Mouse (Mus musculus) stomach, postnatal 0 days (tissue): ENCODE data around the gene Hist1h3e. TPM values are rescaled to one million over a fixed set of nuclear protein-coding genes. Genes with fewer than 3 reads are reported as not detected.

Experiments
- ATAC-seq: fragments of 200-750 bp; cut with Nextera tagmentation; 2 replicates; pipeline ENCODE4 v1.8.0; 2017; ENCODE audit not compliant: low FRiP score, low TSS enrichment
- DNase-seq: peaks from one replicate; pipeline ENCODE4 v3.0.0-alpha.2; 2016; ENCODE audit warnings: low spot score
- H3K27ac ChIP-seq: fragments of 300-500 bp; sonication (generic); replicated peaks from 2 replicates; pipeline ENCODE4 v1.5.1; 2014; ENCODE audit warnings: mild to moderate bottlenecking, control low read depth
- H3K27me3 ChIP-seq: fragments of 300-500 bp; sonication (generic); 2 replicates; pipeline ENCODE4 v1.6.1; 2014; ENCODE audit warnings: low read length; ENCODE audit not compliant: control insufficient read depth, insufficient read depth
- H3K36me3 ChIP-seq: fragments of 300-500 bp; sonication (generic); 2 replicates; pipeline ENCODE4 v1.6.1; 2014; ENCODE audit warnings: low read length, mixed read lengths; ENCODE audit not compliant: control insufficient read depth, insufficient read depth
- H3K4me1 ChIP-seq: fragments of 300-500 bp; sonication (generic); replicated peaks from 2 replicates; pipeline ENCODE4 v1.6.1; 2014; ENCODE audit warnings: antibody characterized with exemption; ENCODE audit not compliant: control insufficient read depth, insufficient read depth
- H3K4me2 ChIP-seq: fragments of 300-500 bp; sonication (generic); replicated peaks from 2 replicates; pipeline ENCODE4 v1.6.1; 2014; ENCODE audit warnings: low read depth, mild to moderate bottlenecking, control low read depth, moderate library complexity
- H3K4me3 ChIP-seq: fragments of 300-500 bp; sonication (generic); 2 replicates; pipeline ENCODE4 v1.5.1; 2014; ENCODE audit warnings: low read depth, low read length, control low read depth
- H3K9ac ChIP-seq: fragments of 300-500 bp; sonication (generic); 2 replicates; pipeline ENCODE4 v1.6.1; 2014; ENCODE audit warnings: mild to moderate bottlenecking, low read length, control low read depth, mixed read lengths
- H3K9me3 ChIP-seq: fragments of 300-500 bp; sonication (generic); 2 replicates; pipeline ENCODE4 v1.6.1; 2016; ENCODE audit warnings: low read length; ENCODE audit not compliant: control insufficient read depth
- CTCF ChIP-seq: IDR thresholded peaks from 2 replicates; pipeline ENCODE4 v1.5.1; 2016; ENCODE audit warnings: antibody characterized with exemption, low read depth, mild to moderate bottlenecking, moderate library complexity
- EP300 ChIP-seq: optimal IDR thresholded peaks from 2 replicates; pipeline ENCODE3; 2016; ENCODE audit warnings: antibody characterized with exemption
- WGBS: fragments of 180-500 bp; shearing (Covaris S2); extraction: QIAGEN DNeasy Blood & Tissue Kit; methylation state at CpG from one replicate; pipeline ENCODE4 v1.1.7; 2014; 5-methylcytosine and 5-hydroxymethylcytosine counted together
- polyA plus RNA-seq: library from polyadenylated mRNA; unstranded; fragments of >200 nt; fragmentation: Nextera tagmentation; extraction: Ambion mirVana; gene quantifications from 2 replicates; pipeline ENCODE4 v1.2.1, GENCODE M21; 2015

Hist1h3e gene
- polyA plus RNA-seq, 1 experiment from 2014 or later, result 3.3 TPM

- H3K27ac ChIP-seq, result peak overlapping the region; percentile 97
- no peaks in the 10 kb centered on the region for H3K27me3 ChIP-seq
- no peak for TF ChIP-seq CTCF
- no peak for TF ChIP-seq EP300
- 0 out of 2 replicates have a peak, but pooled peaks cover 2% of the 10 kb centered on the region for H3K4me1 ChIP-seq
- H3K9ac ChIP-seq, result peak overlapping the region; percentile 76
- WGBS, result under 1% methylated on average over 21 of the region's 21 CpGs
- no peaks in the 10 kb centered on the region for H3K9me3 ChIP-seq
- DNase-seq, result peak; percentile 83
- H3K36me3 ChIP-seq, result no peaks in the 10 kb centered on the region
- ATAC-seq, result peak; percentile 43; the same call in 1 of the 2 replicates
- peak overlapping the region; percentile 57 for H3K4me3 ChIP-seq
- H3K4me2 ChIP-seq, result peak overlapping the region; percentile 80
These were observed 22.9 kb upstream of the Hist1h3e start for GRCm38 (mm10) chr13:23585029-23585441.

GRCm38 (mm10) chr13:23584331-23584730, 22.2 kb upstream of the Hist1h3e start:
- H3K36me3 ChIP-seq, result no peaks in the 10 kb centered on the region
- DNase-seq, result no peak

GRCm38 (mm10) chr13:23583387-23584068, 21.4 kb upstream of the Hist1h3e start:
- no peak for TF ChIP-seq EP300
- TF ChIP-seq CTCF, result no peak
- Histone ChIP-seq H3K9ac (no peak overlapping the region), H3K9me3 (no peaks in the 10 kb centered on the region), H3K27ac (peak overlapping the region; percentile 20; the same call in 1 of the 2 replicates), H3K4me1 (0 out of 2 replicates have a peak, but pooled peaks cover 2% of the 10 kb centered on the region), H3K4me2 (0 out of 2 replicates have a peak overlapping the region, but pooled peaks have one; percentile 9), H3K4me3 (no peak overlapping the region), H3K36me3 (no peaks in the 10 kb centered on the region), H3K27me3 (no peaks in the 10 kb centered on the region)
- DNase-seq (no peak), ATAC-seq (no peak)

More at GRCm38 (mm10) chr13:23584331-23584730, 22.2 kb upstream of the Hist1h3e start:
- Histone ChIP-seq H3K27me3 (no peaks in the 10 kb centered on the region), H3K4me2 (peak overlapping the region; percentile 80), H3K27ac (peak overlapping the region; percentile 97), H3K4me3 (peak overlapping the region; percentile 57), H3K9ac (peak overlapping the region; percentile 76; the same call in 1 of the 2 replicates), H3K9me3 (no peaks in the 10 kb centered on the region), H3K4me1 (0 out of 2 replicates have a peak, but pooled peaks cover 2% of the 10 kb centered on the region)
- TF ChIP-seq EP300, result no peak
- no peak for TF ChIP-seq CTCF
- ATAC-seq, result no peak

- peak overlapping the region; percentile 66 for H3K9ac ChIP-seq
- no peaks in the 10 kb centered on the region for H3K36me3 ChIP-seq
- WGBS, result 13% methylated on average over 6 of the region's 6 CpGs
- TF ChIP-seq EP300 (no peak), CTCF (no peak)
- peak overlapping the region; percentile 65 for H3K27ac ChIP-seq
- DNase-seq, result no peak
- 0 out of 2 replicates have a peak, but pooled peaks cover 2% of the 10 kb centered on the region for H3K4me1 ChIP-seq
- ATAC-seq, result no peak
- H3K4me2 ChIP-seq, result peak overlapping the region; percentile 63
- H3K9me3 ChIP-seq, result no peaks in the 10 kb centered on the region
- H3K4me3 ChIP-seq, result peak overlapping the region; percentile 46
- no peaks in the 10 kb centered on the region for H3K27me3 ChIP-seq
These were observed 20.3 kb upstream of the Hist1h3e start for GRCm38 (mm10) chr13:23582219-23583056.

- WGBS, result under 1% methylated on average over 43 of the region's 43 CpGs
- TF ChIP-seq EP300, result peak; percentile 91
- TF ChIP-seq CTCF, result no peak
- Histone ChIP-seq H3K4me1 (0 out of 2 replicates have a peak, but pooled peaks cover 2% of the 10 kb centered on the region), H3K9ac (peak within 1 kb of the TSS; percentile 66), H3K4me3 (peak within 1 kb of the TSS; percentile 46), H3K9me3 (no peaks in the 10 kb centered on the region), H3K4me2 (peak within 1 kb of the TSS; percentile 63), H3K27me3 (no peaks in the 10 kb centered on the region), H3K36me3 (no peaks in the 10 kb centered on the region), H3K27ac (peak within 1 kb of the TSS; percentile 65)
- ATAC-seq (peak; percentile 88), DNase-seq (peak; percentile 93)
These were observed 19.4 kb upstream of the Hist1h3e start, which contains the start of gene Hist1h4d for GRCm38 (mm10) chr13:23581408-23582218. Gene Hist1h4d (plus strand): TSS chr13:23581598.
